Mouse (Mus musculus): ENCODE data around the gene Lenep.

GRCm38 (mm10) chr3:89361675-89362074 is 40.9 kb downstream of the Lenep start, which contains the start of gene Dcst2:
- TF ChIP-seq CTCF (IDR thresholded peaks at IDR 0.05; ENCODE audit: borderline replicate concordance, insufficient read depth, low read depth, low read length) (no peak), POLR2A (IDR thresholded peaks at IDR 0.05; ENCODE audit: borderline replicate concordance, insufficient read depth, low read length) (no peak)

Data from cerebellum, adult 2 months (tissue).